Mouse (Mus musculus) forebrain, embryonic 14.5 days (tissue): ENCODE measurements around the gene Nr1h4. TPM values are rescaled to one million over a fixed set of nuclear protein-coding genes. Genes with fewer than 3 reads are reported as not detected.
"Not testable (repeated sequence)": the region's sequence is repeated elsewhere in the genome, so short reads cannot be mapped to it uniquely, and the experiment has no call there.

Experiments used
- ATAC-seq: fragments of 200-750 bp; cut with Nextera tagmentation; 2 replicates; pipeline ENCODE4 v1.8.0; 2017; ENCODE audit warnings: mild to moderate bottlenecking, moderate library complexity
- DNase-seq: peaks from one replicate; pipeline ENCODE4 v3.0.0-alpha.2; 2015; ENCODE audit warnings: low spot score
- H3K27ac ChIP-seq: fragments of 300-500 bp; sonication (generic); 2 replicates; pipeline ENCODE4 v1.5.1; 2014; ENCODE audit warnings: low read depth, mild to moderate bottlenecking, control low read depth, low read length, moderate library complexity
- H3K27me3 ChIP-seq: fragments of 300-500 bp; sonication (generic); replicated peaks from 2 replicates; pipeline ENCODE4 v1.6.1; 2014; ENCODE audit warnings: low read length, control low read depth, mixed read lengths; ENCODE audit not compliant: control insufficient read depth, insufficient read depth
- H3K36me3 ChIP-seq: fragments of 300-500 bp; sonication (generic); 2 replicates; pipeline ENCODE4 v1.6.1; 2014; ENCODE audit warnings: low read length, control low read depth; ENCODE audit not compliant: control insufficient read depth, insufficient read depth
- H3K4me1 ChIP-seq: fragments of 300-500 bp; sonication (generic); 2 replicates; pipeline ENCODE4 v1.6.1; 2014; ENCODE audit warnings: antibody characterized with exemption, low read length, control low read depth; ENCODE audit not compliant: control insufficient read depth, insufficient read depth
- H3K4me2 ChIP-seq: fragments of 300-500 bp; sonication (generic); 2 replicates; pipeline ENCODE4 v1.6.1; 2014; ENCODE audit warnings: mild to moderate bottlenecking, control low read depth, low read length
- H3K4me3 ChIP-seq: fragments of 300-500 bp; sonication (generic); 2 replicates; pipeline ENCODE4 v1.5.1; 2014; ENCODE audit warnings: low read depth, low read length, control low read depth
- H3K9ac ChIP-seq: fragments of 300-500 bp; sonication (generic); 2 replicates; pipeline ENCODE4 v1.6.1; 2014; ENCODE audit warnings: mild to moderate bottlenecking, low read length, control low read depth, moderate library complexity
- H3K9me3 ChIP-seq: fragments of 300-500 bp; sonication (generic); replicated peaks from 2 replicates; pipeline ENCODE4 v1.6.1; 2016; ENCODE audit warnings: low read length, control low read depth, mixed read lengths; ENCODE audit not compliant: control insufficient read depth
- WGBS: fragments of 180-500 bp; shearing (Covaris S2); extraction: QIAGEN DNeasy Blood & Tissue Kit; methylation state at CpG from one replicate; pipeline ENCODE4 v1.1.7; 2014; 5-methylcytosine and 5-hydroxymethylcytosine counted together
- polyA plus RNA-seq: library from polyadenylated mRNA; unstranded; fragments of >200 nt; fragmentation: Nextera tagmentation; extraction: Ambion mirVana; gene quantifications from 2 replicates; pipeline ENCODE4 v1.2.1, GENCODE M21; 2014

Nr1h4 gene
- polyA plus RNA-seq, 1 experiment from 2014 or later = 0.14 TPM

DNA sequence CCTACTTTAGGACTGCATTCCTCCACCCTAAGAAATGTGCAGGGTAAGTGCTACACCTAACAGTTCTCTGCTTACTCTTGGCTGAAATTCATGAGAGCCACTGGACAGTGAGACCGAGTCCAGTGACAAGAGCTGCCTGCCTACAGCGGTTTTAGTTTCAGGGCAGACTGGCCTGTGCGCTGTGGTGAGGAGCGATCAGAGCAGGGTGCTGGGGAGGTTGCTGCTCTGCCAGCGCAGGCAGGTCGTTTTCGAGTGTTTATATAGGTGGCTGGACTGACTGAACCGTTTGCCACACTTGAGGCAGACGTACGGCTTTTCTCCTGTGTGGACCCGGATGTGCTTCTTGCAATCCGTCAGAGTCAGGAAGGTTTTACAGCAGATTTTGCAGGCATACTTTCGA is 21.5 kb upstream of the Nr1h4 start:
- not testable (repeated sequence) for DNase-seq, H3K9ac ChIP-seq, H3K27ac ChIP-seq, H3K9me3 ChIP-seq, H3K4me2 ChIP-seq, ATAC-seq, H3K4me1 ChIP-seq, H3K4me3 ChIP-seq, H3K36me3 ChIP-seq, H3K27me3 ChIP-seq
- WGBS = 92% methylated on average over 12 of the region's 13 CpGs

DNA sequence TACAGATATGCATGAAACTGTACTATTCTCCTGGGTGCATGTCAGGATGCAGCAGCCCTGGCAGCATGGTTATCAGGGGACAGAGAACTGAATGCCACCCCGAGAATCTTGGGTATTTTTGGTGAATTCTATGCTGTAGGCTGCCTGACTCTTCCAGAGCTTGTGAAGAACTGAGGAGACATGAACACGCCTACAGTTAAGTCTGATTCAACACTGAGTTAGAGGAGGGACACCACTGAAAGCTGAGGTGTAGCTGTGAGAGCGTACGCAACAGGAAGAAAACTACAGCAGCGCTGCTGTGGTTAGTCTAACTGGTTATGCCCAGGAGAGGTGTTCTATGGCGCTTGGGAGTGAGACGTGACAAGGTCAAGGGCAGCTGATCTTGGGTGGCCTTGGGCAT is 20.5 kb upstream of the Nr1h4 start:
- WGBS = 89% methylated on average over 7 of the region's 7 CpGs
- H3K9ac ChIP-seq, H3K4me2 ChIP-seq, H3K9me3 ChIP-seq, H3K36me3 ChIP-seq, H3K27ac ChIP-seq, H3K4me3 ChIP-seq, DNase-seq, H3K27me3 ChIP-seq, H3K4me1 ChIP-seq, ATAC-seq: not testable (repeated sequence)

DNA sequence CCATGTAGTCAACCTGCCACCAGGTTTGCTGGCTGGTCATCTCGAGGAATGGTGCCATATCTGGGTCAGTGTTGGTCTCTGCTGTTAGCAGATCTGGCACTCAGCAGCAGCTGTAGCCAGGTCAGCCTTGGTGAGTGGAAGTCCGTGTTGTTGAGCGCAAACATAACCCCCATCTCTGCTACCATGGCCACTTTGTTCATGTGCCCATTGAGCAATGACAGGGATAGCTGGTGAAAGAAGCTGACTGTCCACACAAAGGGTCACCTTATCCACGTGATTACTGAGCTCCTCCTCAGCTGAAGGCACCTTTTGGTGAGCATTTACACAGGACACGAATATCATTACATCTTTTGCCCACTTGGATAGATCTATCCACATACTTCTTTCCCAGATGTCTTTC is 19.6 kb upstream of the Nr1h4 start:
- Histone ChIP-seq H3K4me2 (no peak overlapping the region), H3K27me3 (no peaks in the 10 kb centered on the region), H3K27ac (no peak overlapping the region), H3K4me3 (no peak overlapping the region), H3K36me3 (no peaks in the 10 kb centered on the region), H3K4me1 (no peaks in the 10 kb centered on the region), H3K9ac (no peak overlapping the region), H3K9me3 (no peaks in the 10 kb centered on the region)
- WGBS = 82% methylated on average over 5 of the region's 5 CpGs
- ATAC-seq (no peak), DNase-seq (no peak)

DNA sequence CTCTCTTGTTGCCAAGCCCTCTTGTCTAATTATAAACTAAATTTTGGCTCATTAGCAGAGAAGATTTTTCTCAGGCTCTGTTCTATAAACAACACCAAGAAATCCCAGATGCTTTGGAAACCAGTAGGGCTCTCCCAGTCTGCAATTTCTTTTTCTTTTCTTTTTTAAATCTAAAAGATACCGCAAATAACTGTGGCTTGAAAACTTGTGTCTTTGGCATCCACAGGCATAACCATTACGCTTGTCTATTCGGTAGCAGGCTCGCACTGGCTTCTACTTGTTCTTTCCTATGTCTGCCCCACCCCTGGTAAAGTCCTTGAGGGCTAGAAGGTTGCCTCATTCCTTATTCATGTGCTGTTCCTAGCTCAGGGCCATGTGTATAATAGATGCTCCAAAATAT is 18.3 kb upstream of the Nr1h4 start:
- no peak overlapping the region for H3K27ac ChIP-seq
- no peak for ATAC-seq
- DNase-seq = peak; percentile 38

DNA sequence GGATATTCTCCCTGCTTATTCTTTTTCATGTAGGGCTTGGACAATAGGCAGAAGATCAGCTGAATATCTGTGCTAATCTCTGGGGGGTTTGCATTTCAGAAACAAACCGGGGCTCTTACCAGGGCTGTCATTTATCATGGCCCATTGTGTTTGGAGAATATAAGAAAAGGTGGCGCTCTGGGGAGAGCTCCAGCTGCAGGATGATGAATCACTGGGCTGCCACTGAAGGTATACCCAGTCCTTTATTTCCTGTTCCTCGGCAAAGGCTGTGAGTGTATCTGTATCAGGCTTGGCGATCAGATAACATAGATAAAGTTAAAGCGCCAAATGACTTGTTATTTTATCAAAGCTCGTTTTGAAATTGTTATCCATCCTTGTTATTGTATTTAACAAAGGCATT is 14.6 kb upstream of the Nr1h4 start:
- Histone ChIP-seq H3K27ac (no peak overlapping the region), H3K36me3 (no peaks in the 10 kb centered on the region)
- ATAC-seq = no peak

More for the DNA sequence above, 18.3 kb upstream of the Nr1h4 start:
- H3K4me3 ChIP-seq = no peak overlapping the region
- 77% methylated on average over 4 of the region's 4 CpGs for WGBS
- H3K9me3 ChIP-seq = no peaks in the 10 kb centered on the region
- H3K9ac ChIP-seq = no peak overlapping the region
- H3K27me3 ChIP-seq = no peaks in the 10 kb centered on the region
- no peaks in the 10 kb centered on the region for H3K4me1 ChIP-seq
- no peaks in the 10 kb centered on the region for H3K36me3 ChIP-seq
- no peak overlapping the region for H3K4me2 ChIP-seq

DNA sequence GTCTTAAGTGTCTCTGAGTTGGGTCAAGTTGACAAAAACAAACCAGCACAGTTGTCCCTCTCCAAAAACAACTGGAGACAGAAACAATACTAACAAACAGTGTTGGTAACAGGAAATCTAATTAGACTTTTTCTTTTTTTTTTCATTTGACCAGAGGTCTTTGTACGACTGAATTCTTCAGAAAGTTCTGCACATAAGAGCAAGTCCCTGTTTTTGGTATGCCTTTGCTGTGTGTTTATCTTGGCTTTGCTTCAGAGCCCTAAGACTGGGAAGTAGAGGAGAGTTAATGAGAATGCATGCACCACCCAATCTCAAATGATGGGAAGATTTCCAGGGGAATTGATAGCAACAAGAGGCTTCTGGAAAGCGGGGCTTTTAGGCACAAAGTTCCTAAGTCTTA is 13.6 kb upstream of the Nr1h4 start:
- Histone ChIP-seq H3K4me1 (no peaks in the 10 kb centered on the region), H3K27ac (no peak overlapping the region), H3K9ac (no peak overlapping the region), H3K36me3 (no peaks in the 10 kb centered on the region), H3K4me3 (no peak overlapping the region), H3K4me2 (no peak overlapping the region), H3K27me3 (no peaks in the 10 kb centered on the region), H3K9me3 (no peaks in the 10 kb centered on the region)
- DNase-seq (no peak), ATAC-seq (no peak)
- 78% methylated on average over 2 of the region's 2 CpGs for WGBS

More for the DNA sequence above, 14.6 kb upstream of the Nr1h4 start:
- DNase-seq = no peak
- Histone ChIP-seq H3K4me2 (no peak overlapping the region), H3K9ac (no peak overlapping the region), H3K27me3 (no peaks in the 10 kb centered on the region), H3K9me3 (no peaks in the 10 kb centered on the region), H3K4me3 (no peak overlapping the region), H3K4me1 (no peaks in the 10 kb centered on the region)
- WGBS = 64% methylated on average over 6 of the region's 6 CpGs

DNA sequence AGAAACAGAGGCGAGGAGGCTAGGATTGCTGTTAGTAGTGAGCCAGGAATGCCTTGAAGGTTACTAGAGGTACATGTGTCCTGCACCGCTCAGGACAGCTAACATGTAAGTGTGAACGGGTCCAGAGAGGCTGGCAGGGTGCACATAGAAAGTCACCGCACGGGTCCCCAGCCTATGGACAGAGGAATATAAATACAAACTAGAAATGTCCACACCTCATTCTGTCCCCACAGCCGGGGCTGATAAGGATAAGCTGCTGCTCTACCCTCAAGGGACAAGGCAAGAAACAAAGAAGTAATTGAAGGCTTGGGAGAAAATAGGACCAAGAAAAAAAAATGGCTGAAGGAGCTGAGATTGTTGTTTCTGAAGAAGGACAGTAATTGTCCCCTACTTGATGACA is 10.5 kb upstream of the Nr1h4 start:
- H3K36me3 ChIP-seq = no peaks in the 10 kb centered on the region
- no peak overlapping the region for H3K9ac ChIP-seq
- no peak overlapping the region for H3K4me2 ChIP-seq
- no peaks in the 10 kb centered on the region for H3K27me3 ChIP-seq
- no peaks in the 10 kb centered on the region for H3K9me3 ChIP-seq
- no peak overlapping the region for H3K27ac ChIP-seq
- no peaks in the 10 kb centered on the region for H3K4me1 ChIP-seq
- H3K4me3 ChIP-seq = no peak overlapping the region
- DNase-seq = no peak
- 82% methylated on average over 6 of the region's 6 CpGs for WGBS
- no peak for ATAC-seq

DNA sequence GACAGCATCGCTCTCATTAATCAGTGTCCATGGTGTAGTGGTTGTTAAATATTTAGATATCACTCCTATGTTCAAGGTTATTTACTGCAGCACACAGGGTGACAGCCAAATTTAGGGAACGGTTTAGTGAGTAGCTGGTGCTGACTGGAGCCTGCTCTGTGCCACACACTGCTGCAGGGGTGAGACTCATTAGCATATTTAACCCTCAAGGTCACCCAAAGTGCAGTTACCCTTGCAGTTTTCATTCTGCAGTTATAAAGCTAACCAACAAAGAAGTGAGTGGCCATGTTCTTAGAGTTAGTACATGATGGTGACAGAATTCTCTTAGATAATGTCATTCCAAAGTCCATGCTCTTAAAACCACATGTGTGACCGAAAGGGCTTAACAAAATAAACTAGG is 8.9 kb upstream of the Nr1h4 start:
- 91% methylated on average over 3 of the region's 3 CpGs for WGBS
- no peak for DNase-seq
- ATAC-seq = no peak

DNA sequence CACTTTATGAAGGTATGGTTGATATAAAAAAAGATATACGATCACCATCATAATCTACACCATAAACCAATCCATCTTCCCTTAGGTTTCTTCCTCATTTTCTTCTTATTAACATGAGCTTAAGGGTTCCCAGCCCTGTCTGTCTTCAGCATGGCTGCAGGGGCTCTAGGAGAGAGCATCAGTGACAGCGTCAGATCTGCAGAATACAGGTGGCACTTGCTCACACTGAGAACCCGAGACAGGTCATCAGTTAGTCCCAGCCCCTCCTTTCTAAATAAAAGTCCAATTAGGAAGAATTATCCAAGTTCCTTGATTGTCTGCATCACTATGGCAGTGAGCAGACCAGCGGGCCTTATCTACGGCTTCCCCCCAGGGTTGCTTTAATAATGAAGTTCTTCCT is 934 bp downstream of the Nr1h4 start:
- Histone ChIP-seq H3K4me3 (no peak overlapping the region), H3K4me1 (peaks cover 3% of the 10 kb centered on the region; the same call in 1 of the 2 replicates), H3K36me3 (no peaks in the 10 kb centered on the region), H3K27ac (no peak overlapping the region; the same call in 1 of the 2 replicates), H3K9ac (no peak overlapping the region), H3K27me3 (no peaks in the 10 kb centered on the region), H3K4me2 (no peak overlapping the region), H3K9me3 (no peaks in the 10 kb centered on the region)
- ATAC-seq (no peak), DNase-seq (no peak)
- WGBS = 69% methylated on average over 5 of the region's 5 CpGs

More for the DNA sequence above, 8.9 kb upstream of the Nr1h4 start:
- Histone ChIP-seq H3K9ac (no peak overlapping the region), H3K4me2 (no peak overlapping the region), H3K4me3 (no peak overlapping the region), H3K27ac (no peak overlapping the region), H3K27me3 (no peaks in the 10 kb centered on the region), H3K36me3 (no peaks in the 10 kb centered on the region), H3K4me1 (no peaks in the 10 kb centered on the region), H3K9me3 (no peaks in the 10 kb centered on the region)
